Mouse (Mus musculus): ENCODE measurements around the gene Spsb1. TPM values are rescaled to one million over a fixed set of nuclear protein-coding genes. Genes with fewer than 3 reads are reported as not detected.

Gene Spsb1
- polyA plus RNA-seq, 1 experiment from 2014 or later, result 11.8 TPM

DNA sequence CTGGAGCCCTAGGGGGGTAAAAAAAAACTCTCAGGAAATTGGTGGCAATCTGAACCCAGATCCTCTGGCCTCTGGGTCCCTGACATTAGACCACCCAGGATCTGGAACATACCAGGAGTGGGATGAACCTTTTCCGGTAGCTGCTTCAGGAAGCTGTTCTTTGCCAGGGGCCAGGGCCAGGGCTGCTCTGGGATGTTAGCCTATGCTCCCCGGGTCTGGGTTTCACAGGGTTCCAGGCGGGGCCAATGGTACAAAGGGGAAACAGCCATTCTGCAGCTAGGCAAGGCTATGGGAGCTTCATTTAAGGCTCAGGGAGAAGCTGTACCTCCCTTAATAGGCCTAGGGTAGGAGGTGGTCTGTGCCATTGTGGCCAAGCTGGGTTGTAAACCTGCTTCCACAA, 9.9 kb upstream of the Spsb1 start:
- Histone ChIP-seq H3K27me3 (peaks cover 14% of the 10 kb centered on the region), H3K9ac (replicated peaks) (no peak overlapping the region), H3K36me3 (no peaks in the 10 kb centered on the region), H3K4me2 (replicated peaks) (no peak overlapping the region), H3K9me3 (no peaks in the 10 kb centered on the region), H3K4me3 (no peak overlapping the region), H3K27ac (replicated peaks) (no peak overlapping the region), H3K4me1 (no peaks in the 10 kb centered on the region)
- ATAC-seq (ENCODE audit: low FRiP score, low read depth), result no peak
- WGBS, result 58% methylated on average over 3 of the region's 3 CpGs

DNA sequence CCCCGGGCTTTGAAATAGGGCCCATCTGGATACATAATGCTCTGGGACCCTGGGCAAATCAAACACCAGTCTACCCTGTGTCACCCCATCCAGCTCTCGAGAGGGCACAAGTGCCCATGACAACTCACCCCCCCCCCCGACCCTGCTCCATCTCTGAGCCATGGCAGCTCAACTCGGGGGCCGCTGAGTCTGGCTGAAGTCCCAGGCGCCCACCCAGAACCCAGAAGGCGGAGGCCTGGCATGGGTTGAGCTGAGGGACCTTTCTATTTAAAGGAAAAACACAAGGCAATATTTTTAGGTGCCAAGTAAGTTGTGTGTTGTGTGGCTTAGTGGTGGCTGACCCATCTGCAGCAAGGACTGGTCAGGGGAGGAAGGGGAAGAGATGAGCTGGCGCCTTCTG, 9.4 kb upstream of the Spsb1 start:
- Histone ChIP-seq H3K9me3 (no peaks in the 10 kb centered on the region), H3K4me2 (replicated peaks) (no peak overlapping the region), H3K27me3 (peaks cover 14% of the 10 kb centered on the region), H3K4me1 (no peaks in the 10 kb centered on the region), H3K27ac (replicated peaks) (no peak overlapping the region), H3K9ac (replicated peaks) (no peak overlapping the region), H3K4me3 (no peak overlapping the region), H3K36me3 (no peaks in the 10 kb centered on the region)
- no peak for ATAC-seq (ENCODE audit: low FRiP score, low read depth)
- 83% methylated on average over 8 of the region's 8 CpGs for WGBS

- Histone ChIP-seq H3K36me3 (no peaks in the 10 kb centered on the region), H3K9ac (replicated peaks) (no peak overlapping the region), H3K4me3 (no peak overlapping the region), H3K27me3 (peaks cover 26% of the 10 kb centered on the region), H3K4me2 (replicated peaks) (no peak overlapping the region), H3K9me3 (no peaks in the 10 kb centered on the region), H3K27ac (replicated peaks) (no peak overlapping the region), H3K4me1 (0 out of 2 replicates have a peak, but pooled peaks cover 2% of the 10 kb centered on the region)
- 87% methylated on average over 7 of the region's 7 CpGs for WGBS
- ATAC-seq (ENCODE audit: low FRiP score, low read depth), result no peak
Measured at GRCm38 (mm10) chr4:149960391-149960790, 5.5 kb upstream of the Spsb1 start.

- Histone ChIP-seq H3K27ac (replicated peaks) (no peak overlapping the region), H3K9ac (replicated peaks) (no peak overlapping the region), H3K4me2 (replicated peaks) (no peak overlapping the region), H3K36me3 (no peaks in the 10 kb centered on the region), H3K4me1 (peaks cover 6% of the 10 kb centered on the region; the same call in 1 of the 2 replicates), H3K27me3 (peaks cover 32% of the 10 kb centered on the region), H3K4me3 (no peak overlapping the region), H3K9me3 (no peaks in the 10 kb centered on the region)
- WGBS, result 54% methylated on average over 10 of the region's 10 CpGs
- ATAC-seq (ENCODE audit: low FRiP score, low read depth), result no peak
Measured at GRCm38 (mm10) chr4:149959816-149960215, 5.0 kb upstream of the Spsb1 start.

DNA sequence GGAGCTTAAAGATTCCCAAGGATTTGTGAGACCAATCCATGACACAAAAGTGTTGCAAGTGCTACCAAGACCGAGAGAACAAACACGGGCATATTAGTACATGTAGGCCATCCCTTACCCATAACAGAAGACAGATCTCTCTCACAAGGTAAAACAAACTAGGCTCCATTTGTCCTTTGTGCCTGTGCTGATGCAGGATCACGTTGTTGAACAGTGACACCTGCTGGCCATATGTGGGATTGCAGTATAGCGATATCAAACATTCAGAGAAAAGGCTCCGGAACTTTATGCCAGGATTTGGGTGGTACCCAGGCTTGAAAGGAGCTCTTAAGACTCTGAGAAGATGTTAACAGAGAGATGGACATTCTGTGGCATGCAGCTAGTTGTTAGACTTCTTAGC, 3.7 kb upstream of the Spsb1 start:
- WGBS, result 5% methylated on average over 5 of the region's 5 CpGs

DNA sequence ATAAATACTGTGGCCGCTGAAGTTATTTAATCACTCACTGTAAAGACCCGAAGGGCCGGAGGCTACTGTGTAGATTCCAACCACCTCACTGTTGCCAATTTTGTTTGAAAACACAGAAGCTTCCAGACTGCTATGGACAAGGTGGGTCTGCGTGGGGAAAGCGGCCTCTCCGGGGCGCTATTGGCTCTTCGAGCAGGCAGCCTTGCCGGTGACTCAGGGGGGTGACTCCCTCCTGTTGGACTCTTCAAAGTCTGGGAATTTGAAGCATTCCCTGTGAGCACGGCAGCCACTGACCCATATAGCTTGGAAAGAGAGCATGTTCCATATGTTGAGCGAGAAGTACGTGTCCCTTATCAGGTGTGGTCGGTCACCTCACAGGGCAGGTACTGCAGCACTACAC, 1.2 kb upstream of the Spsb1 start:
- H3K9ac ChIP-seq (replicated peaks), result no peak overlapping the region
- no peak overlapping the region for H3K4me2 ChIP-seq (replicated peaks)
- H3K27me3 ChIP-seq, result peaks cover 64% of the 10 kb centered on the region
- no peak for ATAC-seq (ENCODE audit: low FRiP score, low read depth)
- no peaks in the 10 kb centered on the region for H3K36me3 ChIP-seq
- peaks cover 15% of the 10 kb centered on the region; the same call in 1 of the 2 replicates for H3K4me1 ChIP-seq
- no peak overlapping the region for H3K4me3 ChIP-seq
- WGBS, result 58% methylated on average over 13 of the region's 13 CpGs
- H3K27ac ChIP-seq (replicated peaks), result no peak overlapping the region
- no peaks in the 10 kb centered on the region for H3K9me3 ChIP-seq

More for the DNA sequence above, 3.7 kb upstream of the Spsb1 start:
- ATAC-seq (ENCODE audit: low FRiP score, low read depth), result no peak
- no peaks in the 10 kb centered on the region for H3K36me3 ChIP-seq
- no peak overlapping the region for H3K27ac ChIP-seq (replicated peaks)
- H3K27me3 ChIP-seq, result peaks cover 40% of the 10 kb centered on the region
- no peak overlapping the region for H3K9ac ChIP-seq (replicated peaks)
- H3K4me1 ChIP-seq, result peaks cover 14% of the 10 kb centered on the region; the same call in 1 of the 2 replicates
- no peak overlapping the region for H3K4me3 ChIP-seq
- no peak overlapping the region for H3K4me2 ChIP-seq (replicated peaks)
- H3K9me3 ChIP-seq, result no peaks in the 10 kb centered on the region

GRCm38 (mm10) chr4:149955631-149956030, 788 bp upstream of the Spsb1 start:
- H3K4me3 ChIP-seq, result peak overlapping the region; percentile 59; the same call in 1 of the 2 replicates
- no peaks in the 10 kb centered on the region for H3K9me3 ChIP-seq
- 21% methylated on average over 15 of the region's 15 CpGs for WGBS
- no peaks in the 10 kb centered on the region for H3K36me3 ChIP-seq
- peaks cover 15% of the 10 kb centered on the region; the same call in 1 of the 2 replicates for H3K4me1 ChIP-seq
- H3K9ac ChIP-seq (replicated peaks), result no peak overlapping the region
- peaks cover 66% of the 10 kb centered on the region for H3K27me3 ChIP-seq
- H3K4me2 ChIP-seq (replicated peaks), result peak overlapping the region; percentile 99
- H3K27ac ChIP-seq (replicated peaks), result no peak overlapping the region
- no peak for ATAC-seq (ENCODE audit: low FRiP score, low read depth)

GRCm38 (mm10) chr4:149953621-149954481, 992 bp downstream of the Spsb1 start:
- Histone ChIP-seq H3K36me3 (no peaks in the 10 kb centered on the region), H3K4me1 (peaks cover 17% of the 10 kb centered on the region; the same call in 1 of the 2 replicates), H3K9me3 (no peaks in the 10 kb centered on the region), H3K27me3 (peaks cover 66% of the 10 kb centered on the region), H3K27ac (replicated peaks) (no peak overlapping the region), H3K4me2 (replicated peaks) (peak overlapping the region; percentile 99), H3K9ac (replicated peaks) (peak overlapping the region; percentile 68), H3K4me3 (peak overlapping the region; percentile 59)
- 8% methylated on average over 32 of the region's 32 CpGs for WGBS
- ATAC-seq (ENCODE audit: low FRiP score, low read depth), result 0 out of 2 replicates have a peak, but pooled peaks have one; percentile 2

- Histone ChIP-seq H3K27ac (replicated peaks) (no peak overlapping the region), H3K4me2 (replicated peaks) (no peak overlapping the region), H3K9me3 (no peaks in the 10 kb centered on the region), H3K27me3 (peaks cover 64% of the 10 kb centered on the region), H3K4me3 (no peak overlapping the region), H3K9ac (replicated peaks) (no peak overlapping the region), H3K4me1 (peaks cover 17% of the 10 kb centered on the region; the same call in 1 of the 2 replicates), H3K36me3 (no peaks in the 10 kb centered on the region)
- 89% methylated on average over 9 of the region's 9 CpGs for WGBS
- ATAC-seq (ENCODE audit: low FRiP score, low read depth), result no peak
Measured at GRCm38 (mm10) chr4:149952201-149952600, 2.6 kb downstream of the Spsb1 start.

DNA sequence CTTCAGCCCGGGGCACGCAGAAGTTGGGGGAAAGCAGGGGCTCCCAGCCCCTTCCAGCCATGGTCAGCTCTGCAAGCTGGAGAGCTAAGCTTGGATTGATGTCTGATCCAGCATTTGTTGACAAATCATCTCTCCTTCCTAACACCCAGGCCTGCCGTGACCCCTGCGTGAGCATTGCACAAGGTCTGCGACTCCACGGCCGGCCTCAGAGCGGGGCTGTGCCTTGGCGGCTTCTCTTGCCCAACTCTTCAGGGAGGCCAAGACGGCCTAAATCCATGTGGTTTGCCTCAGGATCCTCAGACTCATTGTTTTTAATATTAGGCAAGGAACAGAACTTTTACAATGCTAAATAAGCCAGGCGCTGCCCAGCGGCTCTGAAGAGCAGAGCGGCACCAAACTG, 3.6 kb downstream of the Spsb1 start:
- WGBS, result 89% methylated on average over 13 of the region's 13 CpGs
- H3K4me2 ChIP-seq (replicated peaks), result no peak overlapping the region
- no peak overlapping the region for H3K27ac ChIP-seq (replicated peaks)
- peaks cover 17% of the 10 kb centered on the region; the same call in 1 of the 2 replicates for H3K4me1 ChIP-seq
- H3K4me3 ChIP-seq, result no peak overlapping the region
- no peaks in the 10 kb centered on the region for H3K36me3 ChIP-seq
- H3K9me3 ChIP-seq, result no peaks in the 10 kb centered on the region
- no peak overlapping the region for H3K9ac ChIP-seq (replicated peaks)
- H3K27me3 ChIP-seq, result peaks cover 62% of the 10 kb centered on the region
- ATAC-seq (ENCODE audit: low FRiP score, low read depth), result no peak

- no peaks in the 10 kb centered on the region for H3K9me3 ChIP-seq
- no peak overlapping the region for H3K4me2 ChIP-seq (replicated peaks)
- no peak overlapping the region for H3K9ac ChIP-seq (replicated peaks)
- ATAC-seq (ENCODE audit: low FRiP score, low read depth), result no peak
- peaks cover 23% of the 10 kb centered on the region for H3K4me1 ChIP-seq
- WGBS, result 75% methylated on average over 13 of the region's 13 CpGs
- H3K36me3 ChIP-seq, result no peaks in the 10 kb centered on the region
- H3K27me3 ChIP-seq, result peaks cover 47% of the 10 kb centered on the region
- no peak overlapping the region for H3K27ac ChIP-seq (replicated peaks)
- no peak overlapping the region for H3K4me3 ChIP-seq
Measured at GRCm38 (mm10) chr4:149949691-149950090, 5.2 kb downstream of the Spsb1 start.

- Histone ChIP-seq H3K9me3 (no peaks in the 10 kb centered on the region), H3K36me3 (no peaks in the 10 kb centered on the region), H3K4me3 (no peak overlapping the region), H3K4me1 (peaks cover 31% of the 10 kb centered on the region), H3K27me3 (peaks cover 31% of the 10 kb centered on the region), H3K4me2 (replicated peaks) (no peak overlapping the region), H3K27ac (replicated peaks) (no peak overlapping the region), H3K9ac (replicated peaks) (no peak overlapping the region)
- ATAC-seq (ENCODE audit: low FRiP score, low read depth), result no peak
- WGBS, result 89% methylated on average over 5 of the region's 5 CpGs
Measured at GRCm38 (mm10) chr4:149948119-149948518, 6.7 kb downstream of the Spsb1 start.

Measured in midbrain, embryonic 12.5 days (tissue).